Mouse (Mus musculus) forebrain, embryonic 12.5 days (tissue): ENCODE measurements at regions not wholly inside any gene's neighbourhood (a gene's known extent, or its start where the extent isn't known, plus 50 kb on each side); places are given as distances from the start of the nearest gene placed in this dataset.

Experiments used
- ATAC-seq: fragments of 200-750 bp; cut with Nextera tagmentation; 2 replicates; pipeline ENCODE4 v1.8.0; 2017; ENCODE audit warnings: moderate TSS enrichment; ENCODE audit not compliant: low FRiP score
- H3K27ac ChIP-seq: fragments of 300-500 bp; sonication (generic); 2 replicates; pipeline ENCODE4 v1.5.1; 2016; ENCODE audit warnings: mild to moderate bottlenecking
- H3K27me3 ChIP-seq: fragments of 300-500 bp; sonication (generic); 2 replicates; pipeline ENCODE4 v1.6.1; 2016; ENCODE audit warnings: mild to moderate bottlenecking
- H3K36me3 ChIP-seq: fragments of 300-500 bp; sonication (generic); replicated peaks from 2 replicates; pipeline ENCODE4 v1.6.1; 2016; ENCODE audit warnings: mild to moderate bottlenecking
- H3K4me1 ChIP-seq: fragments of 300-500 bp; sonication (generic); 2 replicates; pipeline ENCODE4 v1.6.1; 2016
- H3K4me2 ChIP-seq: fragments of 300-500 bp; sonication (generic); 2 replicates; pipeline ENCODE4 v1.6.1; 2016; ENCODE audit warnings: mild to moderate bottlenecking, moderate library complexity
- H3K4me3 ChIP-seq: fragments of 300-500 bp; sonication (generic); replicated peaks from 2 replicates; pipeline ENCODE4 v1.5.1; 2016; ENCODE audit warnings: mild to moderate bottlenecking
- H3K9ac ChIP-seq: fragments of 300-500 bp; sonication (generic); 2 replicates; pipeline ENCODE4 v1.6.1; 2016; ENCODE audit warnings: mild to moderate bottlenecking
- H3K9me3 ChIP-seq: fragments of 300-500 bp; sonication (generic); 2 replicates; pipeline ENCODE4 v1.6.1; 2016
- WGBS: fragments of 180-500 bp; shearing (Covaris S2); methylation state at CpG from one replicate; pipeline ENCODE4 v1.1.7; 2016; 5-methylcytosine and 5-hydroxymethylcytosine counted together

- ATAC-seq = no peak
- no peaks in the 10 kb centered on the region for H3K4me1 ChIP-seq
- WGBS = 78% methylated on average over 4 of the region's 4 CpGs
- H3K4me2 ChIP-seq = no peak overlapping the region
- H3K9me3 ChIP-seq = no peaks in the 10 kb centered on the region
- no peaks in the 10 kb centered on the region for H3K27me3 ChIP-seq
- H3K4me3 ChIP-seq = no peak overlapping the region
- H3K36me3 ChIP-seq = no peaks in the 10 kb centered on the region
- no peak overlapping the region for H3K9ac ChIP-seq
- no peak overlapping the region for H3K27ac ChIP-seq
Observed at GRCm38 (mm10) chr15:61548400-61548799, 625.6 kb upstream of the A1bg start.

- no peak overlapping the region for H3K4me3 ChIP-seq
- no peak for ATAC-seq
- H3K4me2 ChIP-seq = no peak overlapping the region
- H3K9ac ChIP-seq = no peak overlapping the region
- H3K36me3 ChIP-seq = no peaks in the 10 kb centered on the region
- no peaks in the 10 kb centered on the region for H3K9me3 ChIP-seq
- 88% methylated on average over 3 of the region's 3 CpGs for WGBS
- H3K4me1 ChIP-seq = no peaks in the 10 kb centered on the region; the same call in 1 of the 2 replicates
- H3K27me3 ChIP-seq = no peaks in the 10 kb centered on the region
- H3K27ac ChIP-seq = no peak overlapping the region
Observed at GRCm38 (mm10) chr15:61546608-61547007, 623.8 kb upstream of the A1bg start.

- H3K4me1 ChIP-seq = no peaks in the 10 kb centered on the region; the same call in 1 of the 2 replicates
- no peaks in the 10 kb centered on the region for H3K9me3 ChIP-seq
- H3K9ac ChIP-seq = no peak overlapping the region
- H3K36me3 ChIP-seq = no peaks in the 10 kb centered on the region
- no peak overlapping the region for H3K27ac ChIP-seq
- 85% methylated on average over 2 of the region's 2 CpGs for WGBS
- H3K4me3 ChIP-seq = no peak overlapping the region
- H3K27me3 ChIP-seq = no peaks in the 10 kb centered on the region
- no peak overlapping the region for H3K4me2 ChIP-seq
- no peak for ATAC-seq
Observed at GRCm38 (mm10) chr15:61544074-61544473, 621.3 kb upstream of the A1bg start.

GRCm38 (mm10) chr15:61541643-61542042 is 618.8 kb upstream of the A1bg start:
- Histone ChIP-seq H3K27ac (no peak overlapping the region), H3K4me2 (no peak overlapping the region), H3K36me3 (no peaks in the 10 kb centered on the region), H3K27me3 (no peaks in the 10 kb centered on the region), H3K9me3 (no peaks in the 10 kb centered on the region), H3K4me3 (no peak overlapping the region), H3K9ac (no peak overlapping the region), H3K4me1 (peaks cover 3% of the 10 kb centered on the region; the same call in 1 of the 2 replicates)
- WGBS = 78% methylated on average over 4 of the region's 4 CpGs
- ATAC-seq = no peak

- Histone ChIP-seq H3K4me2 (no peak overlapping the region), H3K9ac (no peak overlapping the region), H3K9me3 (no peaks in the 10 kb centered on the region), H3K27me3 (no peaks in the 10 kb centered on the region), H3K36me3 (no peaks in the 10 kb centered on the region), H3K4me3 (no peak overlapping the region), H3K27ac (no peak overlapping the region), H3K4me1 (peaks cover 3% of the 10 kb centered on the region)
- WGBS = 73% methylated on average over 10 of the region's 10 CpGs
- no peak for ATAC-seq
Observed at GRCm38 (mm10) chr15:61540753-61541421, 618.1 kb upstream of the A1bg start.

- Histone ChIP-seq H3K27me3 (no peaks in the 10 kb centered on the region), H3K27ac (no peak overlapping the region), H3K36me3 (no peaks in the 10 kb centered on the region), H3K4me1 (peaks cover 7% of the 10 kb centered on the region), H3K4me3 (no peak overlapping the region), H3K9me3 (no peaks in the 10 kb centered on the region), H3K9ac (no peak overlapping the region), H3K4me2 (no peak overlapping the region)
- 48% methylated on average over 5 of the region's 5 CpGs for WGBS
- no peak for ATAC-seq
Observed at GRCm38 (mm10) chr15:61538930-61539329, 616.1 kb upstream of the A1bg start.

- no peaks in the 10 kb centered on the region for H3K27me3 ChIP-seq
- H3K4me2 ChIP-seq = no peak overlapping the region
- no peak overlapping the region for H3K27ac ChIP-seq
- H3K4me3 ChIP-seq = no peak overlapping the region
- WGBS = 53% methylated on average over 4 of the region's 4 CpGs
- no peaks in the 10 kb centered on the region for H3K36me3 ChIP-seq
- ATAC-seq = no peak
- H3K9ac ChIP-seq = no peak overlapping the region
- H3K9me3 ChIP-seq = no peaks in the 10 kb centered on the region
- H3K4me1 ChIP-seq = peaks cover 7% of the 10 kb centered on the region
Observed at GRCm38 (mm10) chr15:61538169-61538755, 615.5 kb upstream of the A1bg start.

- Histone ChIP-seq H3K27me3 (no peaks in the 10 kb centered on the region), H3K4me2 (no peak overlapping the region), H3K4me1 (peaks cover 7% of the 10 kb centered on the region; the same call in 1 of the 2 replicates), H3K9me3 (no peaks in the 10 kb centered on the region), H3K9ac (no peak overlapping the region), H3K27ac (no peak overlapping the region), H3K36me3 (no peaks in the 10 kb centered on the region), H3K4me3 (no peak overlapping the region)
- 89% methylated on average over 2 of the region's 2 CpGs for WGBS
- ATAC-seq = no peak
Observed at GRCm38 (mm10) chr15:61536332-61536716, 613.5 kb upstream of the A1bg start.

GRCm38 (mm10) chr15:61535644-61536331 is 613.0 kb upstream of the A1bg start:
- Histone ChIP-seq H3K27me3 (no peaks in the 10 kb centered on the region), H3K4me3 (no peak overlapping the region)
- WGBS = 54% methylated on average over 6 of the region's 6 CpGs

GRCm38 (mm10) chr15:61535180-61535579 is 612.4 kb upstream of the A1bg start:
- ATAC-seq = no peak
- 13% methylated on average over 6 of the region's 6 CpGs for WGBS

More at GRCm38 (mm10) chr15:61535644-61536331, 613.0 kb upstream of the A1bg start:
- H3K4me1 ChIP-seq = peaks cover 7% of the 10 kb centered on the region; the same call in 1 of the 2 replicates
- H3K9me3 ChIP-seq = no peaks in the 10 kb centered on the region
- no peak for ATAC-seq
- H3K36me3 ChIP-seq = no peaks in the 10 kb centered on the region
- H3K4me2 ChIP-seq = no peak overlapping the region
- H3K27ac ChIP-seq = no peak overlapping the region
- no peak overlapping the region for H3K9ac ChIP-seq

GRCm38 (mm10) chr15:61532808-61533207 is 610.0 kb upstream of the A1bg start:
- H3K27ac ChIP-seq = no peak overlapping the region
- peaks cover 4% of the 10 kb centered on the region; the same call in 1 of the 2 replicates for H3K4me1 ChIP-seq
- H3K4me3 ChIP-seq = no peak overlapping the region
- WGBS = 86% methylated on average over 7 of the region's 7 CpGs
- no peak overlapping the region for H3K9ac ChIP-seq
- H3K36me3 ChIP-seq = no peaks in the 10 kb centered on the region
- no peaks in the 10 kb centered on the region for H3K9me3 ChIP-seq
- ATAC-seq = no peak
- H3K4me2 ChIP-seq = no peak overlapping the region
- H3K27me3 ChIP-seq = no peaks in the 10 kb centered on the region

More at GRCm38 (mm10) chr15:61535180-61535579, 612.4 kb upstream of the A1bg start:
- no peaks in the 10 kb centered on the region for H3K27me3 ChIP-seq
- no peak overlapping the region for H3K4me2 ChIP-seq
- H3K4me1 ChIP-seq = peaks cover 7% of the 10 kb centered on the region; the same call in 1 of the 2 replicates
- H3K4me3 ChIP-seq = no peak overlapping the region
- no peaks in the 10 kb centered on the region for H3K9me3 ChIP-seq
- no peak overlapping the region for H3K27ac ChIP-seq
- H3K36me3 ChIP-seq = no peaks in the 10 kb centered on the region
- no peak overlapping the region for H3K9ac ChIP-seq

GRCm38 (mm10) chr15:61532040-61532439 is 609.2 kb upstream of the A1bg start:
- H3K9me3 ChIP-seq = no peaks in the 10 kb centered on the region
- no peaks in the 10 kb centered on the region for H3K27me3 ChIP-seq
- no peak overlapping the region for H3K9ac ChIP-seq
- peaks cover 4% of the 10 kb centered on the region; the same call in 1 of the 2 replicates for H3K4me1 ChIP-seq
- H3K4me3 ChIP-seq = no peak overlapping the region
- no peak overlapping the region for H3K4me2 ChIP-seq
- no peaks in the 10 kb centered on the region for H3K36me3 ChIP-seq
- H3K27ac ChIP-seq = no peak overlapping the region
- no peak for ATAC-seq
- WGBS = 89% methylated on average over 2 of the region's 2 CpGs
